Mouse (Mus musculus): ENCODE results near the gene Ttc39b.

Ttc39b gene

GRCm38 (mm10) chr4:83323910-83324684 lies at the start of gene Ttc39b:
Gene Ttc39b, minus strand, starts transcription at chr4:83324255.
- DNase-seq: peak; percentile 99

- no peak for DNase-seq
These were observed 49.3 kb upstream of the Ttc39b start for GRCm38 (mm10) chr4:83373381-83373780.

- DNase-seq: no peak
These were observed 33.7 kb upstream of the Ttc39b start for GRCm38 (mm10) chr4:83357738-83358137.

DNA sequence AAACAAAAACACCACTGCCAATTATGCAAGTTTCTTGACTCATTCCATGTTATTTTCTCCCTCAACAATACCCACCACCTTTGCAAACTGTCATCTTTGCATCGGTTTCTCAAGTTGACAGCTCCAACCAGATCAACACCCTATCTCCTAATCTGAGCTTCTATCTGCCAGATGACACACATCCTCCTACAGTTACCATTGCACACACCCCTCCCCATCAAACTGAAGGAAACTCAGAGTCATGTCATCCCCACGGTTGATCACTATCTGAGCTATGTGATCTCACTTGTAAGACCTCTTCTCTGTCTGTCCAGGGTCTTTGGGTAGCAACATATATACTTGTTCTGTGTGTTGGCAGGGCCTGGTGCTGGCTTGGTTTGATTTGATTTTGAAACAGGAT lies 30.7 kb upstream of the Ttc39b start:
- no peak for DNase-seq

DNA sequence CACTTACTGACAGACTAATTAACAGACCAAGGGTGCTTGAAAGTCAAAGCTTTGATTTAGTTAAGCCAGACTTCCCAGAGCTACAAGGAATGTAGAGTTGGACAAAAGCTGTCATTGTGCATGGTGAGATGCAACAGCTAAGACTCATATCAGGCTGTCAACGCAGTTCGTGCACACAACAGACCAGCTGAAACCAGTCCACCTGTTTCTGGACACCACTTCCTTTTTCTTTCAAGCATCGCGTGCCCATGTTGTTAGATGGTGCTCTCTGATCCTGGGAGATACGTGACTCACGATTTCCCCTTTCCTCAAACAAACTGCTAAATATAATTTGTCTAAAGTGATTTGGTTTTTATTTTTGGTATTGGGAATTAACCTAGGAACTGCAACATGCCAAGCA lies 29.9 kb upstream of the Ttc39b start:
- DNase-seq: no peak

GRCm38 (mm10) chr4:83353276-83353675 lies 29.2 kb upstream of the Ttc39b start:
- no peak for DNase-seq

DNA sequence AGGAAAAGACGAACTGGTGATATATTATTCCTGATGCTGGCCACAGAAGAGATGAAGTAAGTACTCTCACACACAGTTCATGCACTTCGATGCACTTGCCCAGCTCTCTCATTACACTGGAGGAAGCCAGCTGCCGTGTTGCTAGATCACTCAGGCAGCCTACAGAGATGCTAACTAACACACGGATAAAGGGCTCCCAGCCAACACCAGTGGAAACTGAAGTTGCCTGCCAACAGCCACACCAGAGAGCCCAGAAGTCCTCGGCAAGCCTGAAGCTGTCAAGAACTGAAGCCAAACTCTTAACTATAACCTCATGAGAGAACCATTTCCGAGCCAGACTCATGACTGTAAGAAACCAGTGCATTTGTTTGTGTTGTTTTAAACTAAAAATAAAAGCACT lies 26.7 kb upstream of the Ttc39b start:
- peak; percentile 53 to 75 for DNase-seq

DNA sequence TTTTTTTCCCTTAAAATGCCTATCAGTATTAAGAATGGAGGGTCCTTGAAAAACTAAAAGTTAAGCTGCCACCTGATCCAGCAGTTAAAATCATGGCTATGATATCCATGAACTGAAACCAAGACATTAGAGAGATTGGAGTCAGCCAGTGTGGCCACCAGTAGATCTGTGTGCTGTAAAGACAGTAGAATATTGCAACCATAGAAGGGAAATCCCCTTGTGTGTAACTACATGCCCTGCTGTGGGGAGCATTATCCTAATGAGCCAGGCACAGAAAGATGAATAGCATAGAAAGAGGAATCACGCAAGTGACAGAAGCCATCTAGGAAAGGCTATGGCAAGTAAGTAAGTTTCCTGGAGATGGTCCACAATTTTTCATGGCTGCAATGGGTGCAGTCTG lies 24.9 kb upstream of the Ttc39b start:
- no peak for DNase-seq

DNA sequence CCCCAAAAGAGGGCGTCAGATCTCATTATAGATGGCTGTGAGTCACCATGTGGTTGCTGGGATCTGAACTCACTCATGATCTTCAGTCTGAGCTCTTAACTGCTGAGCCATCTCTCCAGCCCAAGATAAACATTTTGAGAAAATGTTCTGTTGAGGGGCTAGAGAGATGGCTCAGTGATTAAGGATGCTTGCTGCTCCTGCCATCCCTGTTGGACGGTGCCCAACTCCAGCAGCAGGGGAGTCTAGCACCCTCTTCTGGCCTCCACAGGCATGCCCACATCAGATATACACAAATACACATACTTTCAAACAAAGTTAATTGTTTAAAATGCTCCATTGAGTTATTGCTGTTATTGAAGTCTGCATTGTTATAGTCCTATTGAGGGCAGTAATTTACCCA lies 19.8 kb upstream of the Ttc39b start:
- DNase-seq: peak; percentile 10 to 44

GRCm38 (mm10) chr4:83343146-83343823 lies 19.2 kb upstream of the Ttc39b start:
- no peak for DNase-seq

GRCm38 (mm10) chr4:83342268-83342970 lies 18.4 kb upstream of the Ttc39b start:
- DNase-seq: no peak

GRCm38 (mm10) chr4:83339393-83339792 lies 15.3 kb upstream of the Ttc39b start:
- DNase-seq: no peak

- no peak for DNase-seq
These were observed 13.7 kb upstream of the Ttc39b start for GRCm38 (mm10) chr4:83337717-83338116.

- DNase-seq: no peak
These were observed 6.3 kb upstream of the Ttc39b start for GRCm38 (mm10) chr4:83330369-83330768.

- DNase-seq: no peak
These were observed 5.6 kb upstream of the Ttc39b start for GRCm38 (mm10) chr4:83329615-83330014.

DNA sequence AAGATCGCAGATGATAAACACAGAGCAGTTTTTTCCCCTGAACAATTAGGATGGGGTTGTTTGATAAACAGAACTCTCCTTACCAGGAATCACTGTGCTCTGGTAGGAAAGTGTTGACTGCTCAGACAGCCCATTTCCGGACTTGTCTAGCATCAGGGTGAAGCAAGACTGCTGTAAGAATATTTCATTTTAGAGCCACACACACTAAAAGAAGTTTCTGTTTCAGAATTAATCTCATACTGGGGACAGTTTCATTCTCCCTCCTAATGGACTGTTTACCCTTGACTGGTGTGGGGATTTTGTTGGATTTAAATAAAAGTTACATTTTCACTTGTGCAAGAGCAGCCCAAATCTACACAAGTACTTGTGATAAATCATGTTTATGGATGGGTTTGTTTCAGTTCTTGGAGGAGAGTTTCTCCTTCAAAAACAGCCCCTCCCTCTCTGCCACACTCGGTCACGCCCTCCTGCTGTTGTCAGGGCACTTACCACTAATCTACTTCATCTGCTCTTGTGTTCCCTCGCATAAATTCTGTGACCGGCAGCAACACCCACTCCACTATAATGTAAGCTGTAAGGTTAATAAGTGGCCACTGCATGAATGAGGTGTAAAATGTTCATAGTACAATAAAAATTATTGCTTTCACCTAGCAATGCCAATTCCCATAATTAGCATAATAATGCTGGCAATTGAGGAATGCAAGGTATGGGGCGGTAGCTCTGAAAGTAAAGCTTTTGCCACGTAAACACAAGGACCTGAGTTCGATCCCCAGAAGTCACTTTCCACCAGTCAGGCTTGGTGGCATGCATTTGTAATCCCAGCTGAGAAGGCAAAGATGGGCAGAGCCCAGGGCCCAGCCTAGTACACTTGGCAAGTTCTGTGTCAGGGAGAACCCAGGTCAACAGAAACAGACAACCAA lies 4.2 kb upstream of the Ttc39b start:
- peak in 1 of 2 experiments; percentile 70 for DNase-seq

- DNase-seq: no peak
These were observed 3.5 kb upstream of the Ttc39b start for GRCm38 (mm10) chr4:83327526-83327925.

DNA sequence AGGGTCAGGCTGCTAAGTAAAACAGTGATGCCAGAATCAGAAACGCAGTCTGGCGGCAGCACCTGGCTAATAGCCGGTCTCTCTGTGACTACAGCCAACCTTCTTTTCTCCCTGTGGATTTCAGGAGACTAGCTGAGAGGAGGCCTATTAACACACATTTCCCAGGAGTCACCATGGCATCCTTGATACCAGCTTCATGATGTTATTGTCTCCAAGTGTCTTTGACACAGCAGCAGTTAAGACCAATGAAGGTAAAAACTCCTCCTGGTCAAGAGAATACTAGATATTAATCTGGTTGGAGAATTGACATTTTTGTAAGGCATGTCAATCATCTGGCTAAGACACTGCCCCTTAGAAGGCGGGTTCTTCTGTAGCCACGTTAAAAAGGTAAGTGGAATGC lies 1.3 kb upstream of the Ttc39b start:
- DNase-seq: no peak

DNA sequence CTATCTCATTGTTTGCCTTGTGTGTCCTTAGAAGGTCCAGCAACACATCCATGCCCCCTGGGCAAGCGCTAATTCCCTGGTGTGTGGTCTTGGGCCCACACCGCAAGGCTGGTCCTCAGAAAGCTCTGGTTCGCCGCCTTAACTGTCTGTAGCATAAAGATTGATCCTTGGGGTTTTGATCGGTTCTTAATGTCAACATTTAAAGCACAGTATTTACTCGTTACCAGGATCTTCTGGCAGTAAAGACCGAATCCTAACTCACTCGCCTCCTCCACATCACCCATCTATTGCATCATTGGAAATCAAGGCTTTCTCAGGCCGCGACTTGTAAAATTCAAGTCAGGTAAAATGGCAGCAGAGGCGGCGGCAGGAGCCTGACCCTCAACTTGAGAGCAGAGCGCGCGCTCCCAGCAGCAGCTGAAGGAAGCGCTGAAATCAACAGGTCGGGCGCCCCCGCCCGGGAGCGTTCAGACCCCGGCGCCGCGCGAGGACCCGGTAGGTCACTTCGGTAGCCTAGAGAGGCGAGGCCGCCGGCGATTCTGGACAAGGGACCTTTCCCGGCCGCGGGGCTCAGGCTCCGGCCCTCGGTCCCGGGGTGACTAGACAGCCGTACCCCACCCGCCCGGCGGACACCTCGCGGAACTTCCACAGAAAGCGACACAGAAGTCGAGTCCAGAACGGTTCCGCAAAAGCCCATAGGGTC lies 703 bp downstream of the Ttc39b start:
- DNase-seq: peak; percentile 83 to 90

GRCm38 (mm10) chr4:83319736-83320135 lies 4.3 kb downstream of the Ttc39b start:
- no peak for DNase-seq

- DNase-seq: no peak
These were observed 5.3 kb downstream of the Ttc39b start for GRCm38 (mm10) chr4:83318758-83319157.

GRCm38 (mm10) chr4:83317826-83318348 lies 6.2 kb downstream of the Ttc39b start:
- peak in 1 of 2 experiments; percentile 18 for DNase-seq
